Mouse (Mus musculus) kidney, adult 8-10 months (tissue): ENCODE results near the gene Nxf3.
A peak's percentile ranks its signal among the peaks of the same experiment; 100 is the strongest.
"Not testable (repeated sequence)": the region's sequence is repeated elsewhere in the genome, so short reads cannot be mapped to it uniquely, and the experiment has no call there.

Experiments used
- DNase-seq, 2 experiments: peaks; one replicate each; pipeline ENCODE4 v3.0.0; 2022

Gene Nxf3

DNA sequence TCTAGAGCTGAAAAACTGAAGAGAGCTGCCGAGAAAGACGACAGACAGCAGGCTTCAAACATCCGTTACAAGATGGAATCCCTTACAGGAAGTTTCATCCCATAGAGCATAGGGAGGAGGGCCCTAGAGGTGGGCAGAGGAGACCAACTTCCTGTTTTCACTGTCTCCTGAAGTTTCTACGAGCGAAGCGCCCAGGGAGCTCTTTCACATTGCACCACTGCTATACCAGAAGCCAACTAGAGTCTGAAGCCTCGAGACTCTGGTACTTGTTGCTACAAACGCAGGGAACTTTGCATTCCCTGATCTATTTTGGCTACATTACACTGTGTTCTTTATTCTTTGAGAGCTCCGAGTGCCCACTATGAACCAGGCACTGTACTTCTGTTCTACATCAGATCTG, at the start of gene Nxf3:
Gene Nxf3 (minus strand): TSS at position 101 of the 400 bp plus-strand sequence.
- no peak for DNase-seq

GRCm38 (mm10) chrX:136127744-136128064, 42.6 kb upstream of the Nxf3 start:
- DNase-seq, result peak; percentile 6 to 52

DNA sequence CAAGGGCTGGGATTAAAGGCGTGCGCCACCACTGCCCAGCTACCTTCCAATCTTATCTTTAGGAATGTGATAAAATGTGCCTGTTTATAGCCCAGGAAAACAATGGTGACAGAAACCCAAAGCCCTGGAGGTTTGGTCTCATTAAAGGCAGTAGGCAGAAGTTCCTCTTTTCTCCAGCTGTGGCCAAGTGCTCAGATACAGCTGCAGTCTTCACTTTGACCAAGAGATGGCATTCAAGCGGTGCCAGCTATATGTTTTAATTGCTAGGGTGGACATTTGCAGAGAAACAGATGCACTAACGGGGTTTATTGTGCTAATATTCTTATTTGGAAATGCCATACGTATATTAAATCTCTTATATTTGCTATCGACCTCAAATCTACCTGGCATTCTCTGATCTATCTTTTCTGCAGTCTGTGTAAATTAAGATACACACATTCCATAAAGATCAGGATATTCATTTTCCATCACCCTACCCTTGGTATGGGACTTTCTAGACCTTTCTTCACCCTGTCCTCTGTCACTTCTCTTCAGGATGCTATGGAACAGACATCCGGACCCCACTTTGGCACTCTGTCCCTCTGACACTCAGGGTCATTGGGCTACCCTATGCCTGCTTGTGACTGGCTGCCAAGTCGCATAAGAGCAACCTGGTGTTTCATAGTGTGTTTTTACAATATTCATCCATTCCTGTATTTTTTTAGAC, 42.1 kb upstream of the Nxf3 start:
- DNase-seq, result no peak

DNA sequence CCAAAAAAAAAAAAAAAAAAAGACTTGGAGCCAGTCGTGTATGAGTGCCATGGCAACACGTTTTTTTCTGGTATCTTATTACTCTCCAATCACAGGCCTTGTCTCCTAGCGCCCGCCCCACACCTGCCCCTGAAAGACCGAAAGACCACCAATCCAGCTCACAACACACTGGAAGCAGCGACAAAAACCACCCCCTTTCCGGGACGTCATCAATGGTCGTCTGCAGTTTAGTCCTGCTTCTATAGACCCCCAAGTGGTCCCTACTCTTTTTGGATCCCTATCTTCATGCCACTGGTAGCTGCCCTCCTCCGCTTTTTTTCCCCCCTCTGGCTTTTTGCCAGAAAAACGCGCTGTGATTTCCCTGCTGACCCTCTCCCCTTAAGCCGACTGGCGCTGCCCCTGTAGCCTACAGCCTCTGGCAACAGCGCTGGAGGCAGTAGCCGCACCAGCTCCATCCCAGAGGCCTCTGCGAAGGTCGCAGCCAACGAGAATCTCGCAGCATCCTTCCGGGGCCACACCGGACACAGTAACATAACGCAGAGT, 30.4 kb upstream of the Nxf3 start:
- no peak for DNase-seq

DNA sequence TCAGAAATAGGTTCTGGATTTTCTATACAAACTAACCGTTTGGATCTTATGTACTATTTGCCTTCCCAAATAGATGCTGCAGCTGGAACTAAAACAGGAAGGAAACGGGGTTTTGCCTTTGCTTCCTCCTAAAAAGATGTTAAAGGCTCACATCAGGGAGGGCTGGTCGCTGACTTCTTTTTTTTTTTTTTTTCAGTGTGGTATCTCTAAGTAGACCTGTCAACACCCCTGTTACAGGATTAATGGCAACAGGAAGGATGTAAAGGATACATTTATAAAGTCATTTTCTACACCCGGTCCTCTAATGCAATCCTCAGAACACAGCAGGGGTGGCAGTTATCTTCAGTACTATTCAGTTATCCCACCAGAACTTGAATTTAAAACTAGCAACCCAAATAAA, 30.0 kb upstream of the Nxf3 start:
- DNase-seq, result no peak

DNA sequence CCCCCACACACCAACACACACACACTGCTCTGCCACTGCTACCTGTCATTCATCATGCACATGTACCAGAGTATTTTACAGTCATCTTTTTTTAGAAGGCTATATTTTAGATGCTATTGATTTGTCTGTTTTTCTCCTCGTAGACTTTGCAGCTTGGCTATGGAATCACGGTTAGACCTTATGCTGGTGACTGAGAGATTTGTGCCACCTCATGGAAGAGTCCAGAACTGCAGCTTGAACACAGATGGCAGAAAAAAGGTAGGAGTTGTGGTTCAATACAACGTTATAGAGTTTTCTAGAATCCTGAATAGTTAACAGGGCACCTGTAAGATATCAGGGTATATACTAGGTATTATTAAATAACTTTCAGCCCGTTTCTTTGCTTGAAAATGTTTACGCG, 22.9 kb upstream of the Nxf3 start:
- DNase-seq, result peak; percentile 7 to 40

DNA sequence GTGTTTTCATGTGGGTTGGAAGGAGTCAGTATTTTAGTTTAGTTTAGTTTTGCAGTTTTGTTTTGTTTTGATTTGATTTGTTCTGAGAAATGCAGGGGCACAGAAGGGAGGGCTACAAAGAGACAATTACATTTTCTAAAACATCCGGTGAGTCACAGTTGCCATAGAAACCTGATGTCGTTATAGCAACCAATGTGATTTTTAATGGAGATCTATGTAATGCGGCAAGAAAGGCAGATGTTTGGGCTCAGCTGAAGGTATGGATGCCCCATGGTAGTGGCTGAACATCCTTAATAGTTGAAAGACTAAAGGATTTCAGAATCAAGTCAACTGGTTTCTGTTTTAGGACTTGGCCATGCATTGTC, 19.7 kb upstream of the Nxf3 start:
- DNase-seq, result no peak

- DNase-seq, result no peak
Measured at GRCm38 (mm10) chrX:136104046-136104723, 19.1 kb upstream of the Nxf3 start.

- no peak for DNase-seq
Measured at GRCm38 (mm10) chrX:136094421-136094820, 9.4 kb upstream of the Nxf3 start.

- no peak for DNase-seq
Measured at GRCm38 (mm10) chrX:136092497-136093279, 7.6 kb upstream of the Nxf3 start.

DNA sequence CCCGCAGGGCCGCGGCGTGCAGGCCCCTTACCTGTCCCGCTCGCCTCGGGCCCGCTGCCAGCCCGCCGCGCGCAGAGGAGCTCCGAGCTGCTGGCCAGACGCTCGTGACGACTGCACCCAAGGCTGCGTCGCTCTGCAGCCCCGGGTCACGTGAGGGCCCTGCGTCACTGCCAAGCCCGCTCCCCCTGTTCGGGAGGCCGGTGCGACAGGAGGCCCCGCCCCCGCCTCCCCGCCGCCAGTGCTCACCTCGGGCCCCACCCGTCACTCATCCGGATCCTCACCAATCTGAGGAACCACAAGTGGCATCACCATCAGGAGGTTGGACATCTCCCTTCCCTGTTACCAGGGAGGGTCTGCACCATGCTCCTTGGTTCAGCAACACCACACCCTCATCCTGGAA, 17.0 kb downstream of the Nxf3 start, which contains the start of gene Bex2:
Gene Bex2 (minus strand): TSS at position 217 of the 400 bp plus-strand sequence.
- not testable (repeated sequence) for DNase-seq

- DNase-seq, result not testable (repeated sequence)
Measured at GRCm38 (mm10) chrX:136067201-136067991, 17.7 kb downstream of the Nxf3 start.

DNA sequence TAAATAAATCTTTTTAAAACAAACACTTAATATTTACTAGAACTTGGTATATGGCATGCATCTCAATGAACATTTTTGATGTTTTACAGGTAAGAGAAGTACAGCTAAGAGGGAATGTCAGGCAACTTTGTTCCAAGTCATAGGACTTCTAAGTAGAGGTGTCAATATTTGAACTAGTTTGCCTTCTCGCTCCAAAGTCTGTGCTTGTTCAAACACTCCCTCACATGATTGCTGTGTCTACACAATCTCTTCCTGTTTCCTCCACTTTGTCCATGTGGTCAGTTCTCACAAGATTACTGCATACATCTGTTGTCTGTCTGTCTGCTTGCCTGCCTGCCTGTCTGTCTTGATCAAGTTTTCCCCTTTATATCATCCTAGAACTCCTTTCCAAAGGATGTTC, 24.4 kb downstream of the Nxf3 start:
- DNase-seq, result no peak

DNA sequence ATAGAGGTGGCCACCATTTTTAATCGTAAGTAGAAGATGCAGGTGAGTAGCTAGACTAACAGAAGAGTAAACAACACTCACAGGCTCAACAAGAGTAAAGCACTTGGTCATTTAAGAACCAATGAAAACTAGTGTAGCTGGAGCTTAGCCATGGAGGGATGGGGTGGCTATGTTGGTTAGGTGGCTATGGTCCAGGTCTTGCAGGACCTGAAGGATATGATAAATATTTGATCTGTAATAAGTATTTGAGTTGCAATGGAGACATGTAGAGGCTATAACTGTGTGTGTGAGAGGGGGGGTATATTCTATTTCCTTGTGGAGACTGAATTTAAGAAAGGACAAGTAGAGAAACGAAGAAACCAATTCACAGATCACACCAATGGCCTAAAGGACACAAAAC, 33.8 kb downstream of the Nxf3 start:
- DNase-seq, result no peak

GRCm38 (mm10) chrX:136047528-136047927, 37.5 kb downstream of the Nxf3 start:
- DNase-seq, result peak; percentile 38 to 47

DNA sequence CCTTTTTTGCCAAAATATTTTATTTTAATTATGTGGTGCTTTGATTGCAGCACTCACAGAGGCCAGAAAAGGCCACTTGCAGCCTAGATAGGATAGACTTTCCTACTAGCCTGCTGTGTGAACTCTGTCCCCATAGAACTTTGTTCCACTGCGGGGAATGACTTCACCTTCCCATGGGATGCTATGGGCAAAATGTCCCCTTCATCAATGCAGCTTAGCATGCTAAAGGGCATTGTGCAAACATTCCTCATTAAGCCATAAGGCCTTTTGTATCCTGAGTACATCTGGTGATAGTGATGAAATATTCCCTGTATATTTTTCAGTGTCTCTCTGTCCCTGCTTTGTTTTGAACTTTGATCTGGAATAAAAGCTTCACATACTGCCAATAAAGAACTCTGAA, 41.3 kb downstream of the Nxf3 start:
- DNase-seq, result no peak

- not testable (repeated sequence) for DNase-seq
Measured at GRCm38 (mm10) chrX:136032799-136033763, 52.0 kb downstream of the Nxf3 start, which contains the start of gene Arxes1. Gene Arxes1, plus strand, starts transcription at chrX:136033367.

DNA sequence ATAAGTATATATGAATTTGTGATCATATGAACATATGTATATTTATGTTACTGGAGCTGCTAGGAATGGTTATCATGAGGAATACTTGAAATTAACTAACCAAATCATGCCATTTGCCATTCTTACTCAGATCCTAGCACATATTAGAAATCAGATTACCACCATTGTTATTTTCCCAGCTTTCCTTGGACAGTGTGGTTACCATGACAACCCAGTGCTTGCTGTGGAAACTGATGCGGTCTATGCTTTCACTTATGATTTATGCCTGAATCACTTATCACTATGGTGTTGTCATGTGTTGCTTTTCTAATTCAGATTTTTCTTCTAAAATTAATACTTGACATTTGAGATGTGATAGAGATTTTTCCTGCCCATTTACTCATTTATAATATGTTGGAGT, 54.7 kb downstream of the Nxf3 start:
- no peak for DNase-seq
